Mouse (Mus musculus): ENCODE results near the gene Tmem230. TPM values are rescaled to one million over a fixed set of nuclear protein-coding genes. Genes with fewer than 3 reads are reported as not detected.

Tmem230 gene
- total and polyA plus RNA-seq, 3 experiments = 27.7 to 38.2 (median 34.7) TPM

DNA sequence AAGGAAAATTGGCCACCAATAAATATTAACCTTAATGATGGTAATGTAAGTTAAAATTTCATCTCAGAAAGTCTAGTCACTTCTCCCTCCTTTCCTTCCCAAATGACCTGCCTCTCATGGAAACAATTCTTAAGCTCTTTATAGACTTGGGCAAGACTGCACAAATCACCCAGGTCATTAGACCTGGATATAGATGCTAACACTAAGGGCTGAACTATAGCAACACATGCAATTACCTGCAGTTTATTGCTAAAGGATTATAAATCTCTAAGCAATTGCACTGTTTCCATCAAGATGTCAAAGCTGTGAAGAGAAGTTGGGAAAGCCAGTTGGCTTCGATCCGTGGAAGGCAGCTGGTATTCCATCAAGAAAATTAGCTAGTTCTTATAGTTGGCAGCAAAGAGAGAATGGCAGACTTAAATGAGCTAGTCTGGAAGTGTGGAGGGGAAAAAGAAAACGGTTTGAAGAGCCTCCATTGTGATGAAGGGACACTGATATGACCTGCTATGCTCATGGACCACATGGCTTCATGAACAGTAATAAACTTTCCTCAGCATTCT lies 56.9 kb downstream of the Tmem230 start:
- no peaks in the 10 kb centered on the region for H3K79me2 ChIP-seq (replicated peaks; ENCODE audit: control insufficient read depth, extremely low read depth, insufficient read depth, poor library complexity, severe bottlenecking)
- H3K36me3 ChIP-seq (replicated peaks in 1 of 2; ENCODE audit: control insufficient read depth in 1 of 2, insufficient read depth in 1 of 2, low read length in 1 of 2) = no peaks in the 10 kb centered on the region
- in situ Hi-C loops (cut with MboI; ENCODE audit: low pct_ligation_motif_present, low pct_unique_long_range_greater_than_20kb, low sequenced_read_pairs) (no loop called here), dilution Hi-C loops (cut with MboI; ENCODE audit: extremely low pct_ligation_motif_present, extremely low pct_unique_long_range_greater_than_20kb, low sequenced_read_pairs) (no loop called here)
- no peak overlapping the region for H3K4me3 ChIP-seq (replicated peaks in 1 of 3; ENCODE audit: low read depth in 2 of 3, low read length in 2 of 3, poor library complexity in 1 of 3)
- no peak overlapping the region for H3K27ac ChIP-seq (ENCODE audit: insufficient read depth, low read depth)
- H3K9ac ChIP-seq (ENCODE audit: insufficient read depth, low read depth) = no peak overlapping the region
- no peaks in the 10 kb centered on the region for H3K9me3 ChIP-seq (replicated peaks; ENCODE audit: low read length)
- no peak overlapping the region for H3K4me2 ChIP-seq (ENCODE audit: insufficient read depth, low read depth, poor library complexity, severe bottlenecking)
- no peak for TF ChIP-seq MYC (IDR thresholded peaks at IDR 0.05; ENCODE audit: low read depth, low read length)
- TF ChIP-seq GABPA (IDR thresholded peaks at IDR 0.05; ENCODE audit: insufficient replicate concordance, low read depth, low read length) = no peak
- TF ChIP-seq UBTF (IDR thresholded peaks at IDR 0.05; ENCODE audit: low read depth, low read length) = no peak
- no peak for TF ChIP-seq MAFK (IDR thresholded peaks at IDR 0.05; ENCODE audit: insufficient replicate concordance, low read length)
- no peak for TF ChIP-seq USF2 (conservative IDR thresholded peaks at IDR 0.05; ENCODE audit: low read depth, low read length)
- no peak for TF ChIP-seq CHD2 (IDR thresholded peaks at IDR 0.05; ENCODE audit: low read length)
- no peak for TF ChIP-seq IRF4 (IDR thresholded peaks at IDR 0.05; ENCODE audit: low read depth, low read length)
- TF ChIP-seq ZC3H11A (IDR thresholded peaks at IDR 0.05; ENCODE audit: low read depth, low read length) = no peak
- no peak for TF ChIP-seq EP300 (IDR thresholded peaks at IDR 0.05; ENCODE audit: low read length)
- no peak for TF ChIP-seq RCOR1 (conservative IDR thresholded peaks at IDR 0.05; ENCODE audit: low read depth, low read length)
- TF ChIP-seq TBP (conservative IDR thresholded peaks at IDR 0.05; ENCODE audit: low read depth, low read length) = no peak
- TF ChIP-seq ETS1 (conservative IDR thresholded peaks at IDR 0.05; ENCODE audit: low read depth, low read length) = no peak
- TF ChIP-seq NRF1 (IDR thresholded peaks at IDR 0.05; ENCODE audit: low read depth, low read length) = no peak
- TF ChIP-seq SIN3A (IDR thresholded peaks at IDR 0.05; ENCODE audit: low read length) = no peak
- no peak for TF ChIP-seq CTCF (conservative IDR thresholded peaks at IDR 0.05 in 1 of 2, IDR thresholded peaks at IDR 0.05 in 1 of 2; ENCODE audit: low read depth in 2 of 2, low read length in 2 of 2)
- TF ChIP-seq USF1 (IDR thresholded peaks at IDR 0.05; ENCODE audit: low read depth, low read length) = no peak
- DNase-seq (ENCODE audit: extremely low read depth) = no peak
- H3K27me3 ChIP-seq (replicated peaks) = peaks cover 2% of the 10 kb centered on the region
- H3K4me1 ChIP-seq (ENCODE audit: control insufficient read depth in 1 of 2, insufficient read depth in 2 of 2) = 0 out of 4 replicates have a peak, but pooled peaks cover 0 to 2% of the 10 kb centered on the region in 2 experiments

Other genes with a start within 250 kb of the Tmem230 start
- gene Rassf2, start 217.5 kb downstream of the Tmem230 start, total RNA-seq (2012; rRNA removed) = 44.4 and 45.3 TPM in 2 replicates
- gene Rassf2, start 217.5 kb downstream of the Tmem230 start, total RNA-seq (2014; rRNA removed) = 30.2 and 33.8 TPM in 2 replicates
- 60.4 and 61.5 TPM in 2 replicates for gene Rassf2, start 217.5 kb downstream of the Tmem230 start, polyA plus RNA-seq (2012; ENCODE audit: insufficient read length, low read depth)
- 11.8 and 13.4 TPM in 2 replicates for gene Slc23a2, start 102.7 kb downstream of the Tmem230 start, total RNA-seq (2012; rRNA removed)
- 10.6 and 11.0 TPM in 2 replicates for gene Slc23a2, start 102.7 kb downstream of the Tmem230 start, total RNA-seq (2014; rRNA removed)
- gene Slc23a2, start 102.7 kb downstream of the Tmem230 start, polyA plus RNA-seq (2012; ENCODE audit: insufficient read length, low read depth) = 20.3 and 21.7 TPM in 2 replicates
- gene Pcna, start 5.5 kb upstream of the Tmem230 start, total RNA-seq (2012; rRNA removed) = 354 and 466 TPM in 2 replicates
- gene Pcna, start 5.5 kb upstream of the Tmem230 start, total RNA-seq (2014; rRNA removed) = 839 and 915 TPM in 2 replicates
- gene Pcna, start 5.5 kb upstream of the Tmem230 start, polyA plus RNA-seq (2012; ENCODE audit: insufficient read length, low read depth) = 550 and 554 TPM in 2 replicates
- gene Cds2, start 15.3 kb upstream of the Tmem230 start, total RNA-seq (2012; rRNA removed) = 18.7 and 20.3 TPM in 2 replicates
- gene Cds2, start 15.3 kb upstream of the Tmem230 start, total RNA-seq (2014; rRNA removed) = 15.9 and 21.2 TPM in 2 replicates
- gene Cds2, start 15.3 kb upstream of the Tmem230 start, polyA plus RNA-seq (2012; ENCODE audit: insufficient read length, low read depth) = 26.0 and 38.9 TPM in 2 replicates
- 0.04 TPM in 1 of 2 replicates, not detected in the other for gene Prokr2, start 137.6 kb upstream of the Tmem230 start, total RNA-seq (2012; rRNA removed)
- gene Prokr2, start 137.6 kb upstream of the Tmem230 start, total RNA-seq (2014; rRNA removed) = not detected in 2 replicates
- gene Prokr2, start 137.6 kb upstream of the Tmem230 start, polyA plus RNA-seq (2012; ENCODE audit: insufficient read length, low read depth) = not detected in 2 replicates

Data from CH12.LX (cell line).